Mouse (Mus musculus) cerebellum, adult 9-11 months (tissue): ENCODE data around the gene Tex38.
A peak's percentile ranks its signal among the peaks of the same experiment; 100 is the strongest.

ENCODE experiments used
- DNase-seq: peaks from one replicate; pipeline ENCODE4 v3.0.0; 2022

The Tex38 gene

DNA sequence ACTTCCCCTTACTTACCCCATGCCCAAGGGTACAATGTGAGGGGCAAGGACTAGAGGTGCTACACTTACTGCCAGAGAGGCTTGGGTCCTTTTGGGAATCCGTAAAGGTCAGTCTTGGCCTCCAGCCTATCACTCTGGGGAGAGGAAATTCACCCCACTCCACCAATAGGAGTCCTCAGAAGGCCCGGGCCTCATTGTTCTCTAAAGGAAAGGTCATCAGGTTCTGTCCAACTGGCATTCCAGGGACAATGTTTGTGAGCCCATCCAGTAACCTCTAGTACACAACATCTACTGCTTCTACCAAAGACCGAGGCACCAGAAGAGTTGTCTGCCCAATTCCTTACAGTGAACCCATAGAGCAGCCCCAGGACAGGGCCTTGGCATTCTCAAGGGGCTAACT lies at the start of gene Tex38:
Gene Tex38, minus strand, starts transcription at position 101 of the 400 bp plus-strand sequence.
- no peak for DNase-seq

DNA sequence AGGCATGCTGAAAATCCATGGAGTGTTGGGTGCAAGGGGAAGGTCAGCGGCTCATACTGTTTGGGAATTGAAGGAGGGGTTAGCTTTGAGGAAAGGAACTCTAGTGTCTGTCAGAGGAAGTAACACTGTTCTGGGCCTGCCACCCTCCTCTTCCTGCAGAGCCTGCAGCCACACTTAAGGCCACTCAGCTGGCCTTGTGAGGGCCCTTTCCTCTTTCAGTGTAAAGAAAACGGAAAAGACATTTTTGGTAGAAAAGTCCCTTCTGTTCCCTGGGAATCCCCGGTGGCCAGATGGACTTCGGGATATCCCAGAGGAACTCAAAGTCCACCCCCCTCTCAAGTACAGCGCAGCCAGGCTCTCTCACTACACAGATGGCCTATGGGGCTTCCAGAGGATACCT lies 49.7 kb upstream of the Tex38 start:
- no peak for DNase-seq

DNA sequence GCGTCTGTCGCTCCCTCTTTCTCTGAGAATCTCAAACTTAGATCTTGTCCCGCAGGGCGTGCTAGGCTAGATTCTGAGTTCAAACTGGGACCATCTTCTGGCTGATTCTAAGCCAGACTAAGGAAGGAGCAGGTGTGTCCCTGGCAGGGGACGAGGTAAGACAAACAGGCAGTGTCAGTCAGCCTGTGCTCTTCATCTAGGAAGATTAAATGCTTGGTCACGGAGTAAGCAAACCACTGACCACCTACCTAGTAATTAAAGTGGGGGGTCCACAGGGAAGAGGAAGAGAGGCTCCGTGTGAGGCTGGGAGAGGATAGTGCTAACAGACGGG lies 47.7 kb upstream of the Tex38 start:
- DNase-seq: no peak

GRCm38 (mm10) chr4:115827888-115828571 lies 47.2 kb upstream of the Tex38 start, which contains the start of gene Mob3c:
TSS of gene Mob3c (plus strand) at chr4:115828092.
- DNase-seq: peak; percentile 67

GRCm38 (mm10) chr4:115827535-115827887 lies 46.7 kb upstream of the Tex38 start:
- no peak for DNase-seq

- no peak for DNase-seq
Observed at GRCm38 (mm10) chr4:115827066-115827465, 46.2 kb upstream of the Tex38 start.

DNA sequence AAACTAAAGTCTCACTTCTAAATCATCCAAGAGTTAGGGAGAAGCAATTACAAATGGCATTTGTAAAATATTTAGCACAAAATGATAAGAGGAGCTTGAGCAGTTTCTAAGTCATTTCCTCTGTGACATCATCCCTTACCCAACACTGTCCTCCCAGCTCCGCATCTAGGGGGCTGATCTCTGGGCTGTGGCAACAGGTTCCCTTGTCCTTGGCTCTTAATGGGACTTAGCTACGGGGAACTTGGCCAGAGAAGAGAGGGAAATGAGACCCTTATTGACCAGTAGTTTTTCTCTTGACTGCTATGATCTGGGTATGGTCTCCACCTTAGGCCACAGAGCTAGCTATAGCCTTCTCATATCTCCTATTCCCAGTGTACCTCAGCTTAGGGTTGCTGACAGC lies 44.5 kb upstream of the Tex38 start:
- peak; percentile 0 for DNase-seq

GRCm38 (mm10) chr4:115824178-115824577 lies 43.4 kb upstream of the Tex38 start:
- peak; percentile 1 for DNase-seq

- no peak for DNase-seq
Observed at GRCm38 (mm10) chr4:115821928-115822327, 41.1 kb upstream of the Tex38 start.

- DNase-seq: no peak
Observed at GRCm38 (mm10) chr4:115821431-115821830, 40.6 kb upstream of the Tex38 start.

DNA sequence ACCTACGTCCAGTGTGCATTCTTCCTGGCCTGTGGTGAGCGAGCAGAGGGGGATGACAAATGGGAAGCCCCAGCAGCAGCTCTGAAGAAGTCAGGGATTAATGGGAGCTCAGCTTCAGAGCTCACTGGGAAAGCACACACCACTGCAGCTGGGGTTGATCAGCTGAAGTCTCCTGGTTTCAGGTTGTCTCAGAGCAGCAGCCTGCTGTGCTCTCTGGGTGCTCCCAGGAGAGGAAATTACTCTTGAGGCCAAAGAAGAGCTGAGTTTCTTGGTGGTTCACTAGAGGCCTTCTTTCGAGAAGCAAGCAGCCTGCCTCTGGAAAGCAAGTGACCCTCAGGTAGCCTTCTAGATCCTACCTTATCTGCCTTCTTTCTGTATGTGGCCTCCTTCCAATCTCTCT lies 40.1 kb upstream of the Tex38 start:
- DNase-seq: no peak

GRCm38 (mm10) chr4:115820199-115820598 lies 39.4 kb upstream of the Tex38 start:
- DNase-seq: no peak

GRCm38 (mm10) chr4:115815606-115816005 lies 34.8 kb upstream of the Tex38 start:
- DNase-seq: no peak

DNA sequence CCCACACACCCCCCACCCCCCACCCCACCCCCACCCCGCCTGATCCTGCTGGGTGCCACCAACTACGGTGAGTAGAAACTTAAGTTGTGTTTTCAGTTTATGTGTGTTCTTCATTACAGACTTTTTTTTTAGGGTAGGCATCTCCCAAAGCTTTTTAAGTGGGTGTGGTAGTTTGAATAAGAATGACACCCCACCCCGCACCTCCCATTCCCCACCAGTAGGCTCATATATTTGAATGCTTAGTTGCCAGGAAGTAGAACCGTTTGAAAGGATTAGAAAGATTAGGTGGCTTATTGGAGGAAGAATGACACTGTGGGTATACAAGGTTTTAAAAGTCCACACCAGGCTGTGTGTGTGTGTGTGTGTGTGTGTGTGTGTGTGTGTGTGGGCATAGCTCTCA lies 31.5 kb upstream of the Tex38 start:
- no peak for DNase-seq

DNA sequence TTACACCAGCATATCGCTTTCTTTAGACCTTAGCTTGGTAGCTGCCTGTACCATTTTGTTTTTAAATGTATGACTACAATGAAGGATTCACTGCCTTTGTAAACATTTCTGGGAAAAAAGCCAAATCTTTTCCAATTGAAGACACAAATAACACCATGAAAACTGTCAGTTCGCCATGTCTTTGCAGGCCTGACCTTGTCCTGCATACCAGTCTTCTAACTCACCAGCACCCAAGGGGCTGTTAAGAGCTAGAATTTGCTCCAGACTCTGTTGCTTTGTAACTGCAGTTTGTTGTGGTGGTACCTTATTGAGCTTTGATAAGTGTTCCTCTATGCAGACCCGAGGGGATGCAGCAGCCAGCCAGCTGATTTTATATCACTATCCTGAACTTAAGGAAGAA lies 19.2 kb upstream of the Tex38 start:
- no peak for DNase-seq

DNA sequence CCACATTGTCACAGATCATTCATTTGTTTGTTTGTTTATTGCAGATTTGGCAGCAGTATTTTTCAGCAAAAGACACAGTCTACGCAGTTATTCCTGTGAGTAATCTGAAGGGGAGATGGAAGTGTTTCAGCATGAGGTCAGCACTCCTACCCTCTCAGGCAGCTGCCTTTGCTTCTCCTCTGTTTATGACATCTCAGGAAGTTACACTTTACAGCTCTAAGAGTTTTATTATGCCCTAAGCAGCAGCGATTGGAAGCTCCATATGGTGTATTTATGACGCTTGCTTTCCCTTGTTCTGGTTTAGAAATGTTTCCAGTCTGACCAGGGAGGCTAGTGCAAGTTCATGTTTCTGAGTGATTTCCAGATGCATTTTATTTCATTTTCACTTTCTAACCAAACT lies 14.5 kb upstream of the Tex38 start:
- no peak for DNase-seq

DNA sequence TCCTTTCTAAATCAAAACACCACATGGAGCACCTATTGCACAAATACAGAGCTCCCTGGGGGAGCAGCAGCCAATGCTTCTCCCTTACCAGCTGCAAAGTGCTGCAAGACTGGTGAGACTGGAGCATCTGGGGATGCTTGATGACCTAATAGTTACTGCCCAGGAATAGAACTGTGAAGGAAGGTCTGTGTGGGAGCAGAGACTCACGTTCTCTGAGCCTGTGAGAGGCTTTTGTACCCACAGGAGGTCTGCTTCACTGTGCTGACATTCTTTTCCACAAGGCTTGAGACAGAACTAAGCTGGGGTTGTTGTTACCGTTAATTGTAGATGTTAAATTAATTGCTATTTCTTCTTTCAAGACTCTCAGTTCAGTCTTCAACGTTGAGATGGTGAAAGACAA lies 10.0 kb upstream of the Tex38 start:
- no peak for DNase-seq

DNA sequence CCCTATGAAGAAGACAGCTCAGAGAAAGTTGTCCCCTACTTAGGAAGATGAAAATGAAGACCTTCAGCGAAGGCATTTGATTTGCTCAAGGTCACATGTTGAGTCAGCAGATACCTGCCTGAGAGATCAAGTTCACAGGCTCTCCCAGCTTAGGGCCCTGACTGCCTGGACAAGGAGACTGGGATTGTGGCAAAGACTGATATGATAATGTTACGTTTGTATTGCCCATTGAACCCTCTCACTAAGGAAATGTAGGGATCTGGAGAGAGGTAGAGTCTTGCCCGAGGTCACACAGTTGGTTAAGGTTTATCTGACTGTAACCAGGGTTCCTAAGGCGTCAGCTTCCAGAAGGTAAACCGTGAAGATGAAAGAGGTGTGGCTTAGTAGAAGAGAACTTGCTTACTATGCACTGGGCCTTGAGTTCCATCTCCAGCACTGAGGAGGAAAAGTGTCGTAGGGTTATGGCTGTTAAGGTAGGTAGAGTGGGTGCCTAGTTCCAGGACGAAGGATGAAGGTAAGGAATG lies 4.8 kb upstream of the Tex38 start:
- no peak for DNase-seq

DNA sequence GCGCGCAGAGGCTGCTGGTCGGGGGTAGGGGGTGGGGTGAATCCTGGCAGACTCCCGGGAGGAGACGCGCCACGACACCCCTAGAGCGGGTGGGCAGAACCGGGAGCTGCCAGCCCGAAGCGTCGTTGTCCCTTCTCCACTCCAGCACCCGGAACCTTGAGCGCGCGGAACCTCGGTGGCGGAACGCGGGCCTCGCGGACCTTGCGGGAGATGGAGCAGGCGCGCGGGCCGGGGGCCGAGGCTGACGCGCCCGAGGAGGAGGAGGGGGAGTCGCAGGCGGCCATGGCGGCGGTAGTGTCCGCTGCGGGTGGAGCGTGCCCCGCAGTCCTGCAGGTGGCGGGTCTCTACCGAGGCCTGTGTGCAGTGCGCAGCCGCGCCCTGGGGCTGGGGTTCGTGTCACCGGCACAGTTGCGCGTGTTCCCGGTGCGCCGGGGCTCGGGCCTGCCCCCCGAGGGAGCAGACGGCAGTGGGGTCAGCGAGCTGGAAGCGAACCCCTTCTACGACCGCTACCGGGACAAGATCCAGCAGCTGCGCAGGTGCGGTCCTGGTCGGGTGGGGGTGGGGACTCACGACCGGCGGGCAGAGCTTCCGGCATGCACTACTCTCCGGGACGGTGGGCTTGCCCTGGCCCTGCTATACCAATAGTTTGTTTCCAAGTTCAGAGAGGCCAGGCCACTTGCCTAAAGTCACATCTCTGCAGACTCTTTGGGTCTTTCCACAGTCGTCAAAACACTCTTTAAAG lies 4.1 kb upstream of the Tex38 start, which contains the start of gene Atpaf1:
Gene Atpaf1, plus strand, starts transcription at position 44 of the 742 bp plus-strand sequence.
- DNase-seq: peak; percentile 83

GRCm38 (mm10) chr4:115782026-115782805 lies 1.4 kb upstream of the Tex38 start:
- no peak for DNase-seq

DNA sequence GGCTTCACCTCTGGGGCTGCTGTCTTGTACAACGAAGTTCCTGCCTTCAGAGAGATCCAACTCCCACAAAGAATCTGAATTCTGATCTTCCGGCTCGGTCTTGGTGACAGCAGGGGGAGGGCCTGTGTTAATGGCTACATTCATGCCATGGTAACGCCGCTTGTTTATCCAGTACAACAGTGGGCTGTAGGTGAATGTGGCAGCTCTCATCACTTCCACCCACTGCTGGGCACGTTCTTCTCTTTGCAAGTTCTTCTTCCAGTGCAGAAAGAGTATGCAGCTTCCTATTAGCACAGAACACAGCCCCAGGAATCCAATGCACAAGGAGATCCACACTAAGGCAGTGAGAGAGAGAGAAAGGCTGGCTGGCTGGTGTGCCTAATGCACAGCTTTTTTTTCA lies 549 bp downstream of the Tex38 start:
- DNase-seq: no peak

- DNase-seq: no peak
Observed at GRCm38 (mm10) chr4:115777627-115778026, 3.2 kb downstream of the Tex38 start.

- no peak for DNase-seq
Observed at GRCm38 (mm10) chr4:115775056-115775455, 5.8 kb downstream of the Tex38 start.
